Mouse (Mus musculus): Measurements from ENCODE around the gene Cenpv. TPM values are rescaled to one million over a fixed set of nuclear protein-coding genes. Genes with fewer than 3 reads are reported as not detected.

The Cenpv gene
- total and polyA plus RNA-seq, 3 experiments: 149 to 2,878 (median 178) TPM

GRCm38 (mm10) chr11:62479581-62479980 lies 59.5 kb downstream of the Cenpv start:
- Histone ChIP-seq H3K27ac (ENCODE audit: control insufficient read depth, low read depth, low read length) (no peak overlapping the region), H3K36me3 (ENCODE audit: control insufficient read depth in 1 of 2, insufficient read depth in 2 of 2, low read length in 2 of 2) (no peaks in the 10 kb centered on the region), H3K27me3 (ENCODE audit: control insufficient read depth in 1 of 2, insufficient read depth in 2 of 2, low read length in 2 of 2) (no peaks in the 10 kb centered on the region), H3K79me2 (ENCODE audit: control insufficient read depth, insufficient read depth, low read length, poor library complexity) (no peaks in the 10 kb centered on the region), H3K4me3 (ENCODE audit: control insufficient read depth in 1 of 2, insufficient read depth in 1 of 2, low read depth in 2 of 2, low read length in 2 of 2) (no peak overlapping the region), H3K9ac (ENCODE audit: control insufficient read depth, low read depth, low read length, poor library complexity, severe bottlenecking) (no peak overlapping the region), H3K4me1 (ENCODE audit: control insufficient read depth in 1 of 2, insufficient read depth in 2 of 2, low read length in 2 of 2) (no peaks in the 10 kb centered on the region), H3K9me3 (replicated peaks; ENCODE audit: insufficient read depth, low read length) (no peaks in the 10 kb centered on the region)
- no peak for TF ChIP-seq MEF2A (IDR thresholded peaks at IDR 0.05; ENCODE audit: extremely low read depth, insufficient replicate concordance, low read depth, low read length, poor library complexity, severe bottlenecking)
- no peak for TF ChIP-seq MYC (IDR thresholded peaks at IDR 0.05; ENCODE audit: low read depth, low read length)
- no peak for TF ChIP-seq TCF12 (IDR thresholded peaks at IDR 0.05; ENCODE audit: low read depth, low read length)
- TF ChIP-seq NRF1 (IDR thresholded peaks at IDR 0.05; ENCODE audit: insufficient read depth, low read depth, low read length, poor library complexity, severe bottlenecking): no peak
- TF ChIP-seq TAL1 (IDR thresholded peaks at IDR 0.05; ENCODE audit: low read length): no peak
- TF ChIP-seq RCOR1 (IDR thresholded peaks at IDR 0.05; ENCODE audit: low read depth, low read length): no peak
- TF ChIP-seq UBTF (IDR thresholded peaks at IDR 0.05; ENCODE audit: borderline replicate concordance, insufficient read depth, low read depth, low read length): no peak
- TF ChIP-seq RAD21 (IDR thresholded peaks at IDR 0.05; ENCODE audit: low read depth, low read length): no peak
- no peak for TF ChIP-seq ETS1 (IDR thresholded peaks at IDR 0.05; ENCODE audit: low read depth, low read length)
- no peak for TF ChIP-seq JUND (IDR thresholded peaks at IDR 0.05; ENCODE audit: low read depth, low read length)
- no peak for TF ChIP-seq ZC3H11A (IDR thresholded peaks at IDR 0.05; ENCODE audit: low read depth, low read length)
- TF ChIP-seq USF1 (IDR thresholded peaks at IDR 0.05; ENCODE audit: low read depth, low read length): no peak
- TF ChIP-seq MAFK (IDR thresholded peaks at IDR 0.05; ENCODE audit: borderline replicate concordance, low read depth, low read length): no peak
- no peak for TF ChIP-seq HCFC1 (IDR thresholded peaks at IDR 0.05; ENCODE audit: low read depth, low read length)
- no peak for DNase-seq (ENCODE audit: low read depth, low spot score)

- H3K9ac ChIP-seq (ENCODE audit: control insufficient read depth, low read depth, low read length, poor library complexity, severe bottlenecking): no peak overlapping the region
- H3K27me3 ChIP-seq (ENCODE audit: control insufficient read depth in 1 of 2, insufficient read depth in 2 of 2, low read length in 2 of 2): no peaks in the 10 kb centered on the region
- no peaks in the 10 kb centered on the region for H3K79me2 ChIP-seq (ENCODE audit: control insufficient read depth, insufficient read depth, low read length, poor library complexity)
- H3K27ac ChIP-seq (ENCODE audit: control insufficient read depth, low read depth, low read length): no peak overlapping the region
- no peak for DNase-seq (ENCODE audit: low read depth, low spot score)
- no peaks in the 10 kb centered on the region for H3K9me3 ChIP-seq (replicated peaks; ENCODE audit: insufficient read depth, low read length)
- H3K36me3 ChIP-seq (ENCODE audit: control insufficient read depth in 1 of 2, insufficient read depth in 2 of 2, low read length in 2 of 2): no peaks in the 10 kb centered on the region
- no peaks in the 10 kb centered on the region for H3K4me1 ChIP-seq (ENCODE audit: control insufficient read depth in 1 of 2, insufficient read depth in 2 of 2, low read length in 2 of 2)
- no peak overlapping the region for H3K4me3 ChIP-seq (ENCODE audit: control insufficient read depth in 1 of 2, insufficient read depth in 1 of 2, low read depth in 2 of 2, low read length in 2 of 2)
- no peak for TF ChIP-seq USF2 (IDR thresholded peaks at IDR 0.05; ENCODE audit: borderline replicate concordance in 1 of 2, insufficient read depth in 1 of 2, low read depth in 1 of 2, low read length in 2 of 2)
- TF ChIP-seq MAZ (IDR thresholded peaks at IDR 0.05; ENCODE audit: low read depth, low read length): no peak
- TF ChIP-seq MXI1 (IDR thresholded peaks at IDR 0.05; ENCODE audit: low read depth, low read length): no peak
- no peak for TF ChIP-seq POLR2A (IDR thresholded peaks at IDR 0.05; ENCODE audit: control insufficient read depth in 1 of 2, insufficient read depth in 1 of 2, low read depth in 1 of 2, low read length in 2 of 2, poor library complexity in 1 of 2)
- no peak for TF ChIP-seq GABPA (IDR thresholded peaks at IDR 0.05; ENCODE audit: low read depth, low read length)
- TF ChIP-seq CHD1 (IDR thresholded peaks at IDR 0.05; ENCODE audit: low read depth, low read length): no peak
- no peak for TF ChIP-seq RCOR1 (IDR thresholded peaks at IDR 0.05; ENCODE audit: low read depth, low read length)
- no peak for TF ChIP-seq ETS1 (IDR thresholded peaks at IDR 0.05; ENCODE audit: low read depth, low read length)
Measured at GRCm38 (mm10) chr11:62478931-62479330, 60.1 kb downstream of the Cenpv start.

Data from MEL (cell line).